Mouse (Mus musculus) hindbrain, embryonic 16.5 days (tissue): ENCODE results near the gene Abracl. TPM values are rescaled to one million over a fixed set of nuclear protein-coding genes. Genes with fewer than 3 reads are reported as not detected.

Experiments
- ATAC-seq: fragments of 200-750 bp; cut with Nextera tagmentation; 2 replicates; pipeline ENCODE4 v1.8.0; 2017; ENCODE audit warnings: moderate TSS enrichment, moderate library complexity
- H3K27ac ChIP-seq: fragments of 300-500 bp; sonication (generic); 2 replicates; pipeline ENCODE4 v1.5.1; 2014; ENCODE audit warnings: low read depth, mild to moderate bottlenecking, control low read depth, low read length, moderate library complexity
- H3K27me3 ChIP-seq: fragments of 300-500 bp; sonication (generic); replicated peaks from 2 replicates; pipeline ENCODE4 v1.6.1; 2014; ENCODE audit warnings: low read length; ENCODE audit not compliant: control insufficient read depth, insufficient read depth
- H3K36me3 ChIP-seq: fragments of 300-500 bp; sonication (generic); 2 replicates; pipeline ENCODE4 v1.6.1; 2014; ENCODE audit warnings: mild to moderate bottlenecking, low read length, moderate library complexity, mixed read lengths; ENCODE audit not compliant: control insufficient read depth, insufficient read depth
- H3K4me1 ChIP-seq: fragments of 300-500 bp; sonication (generic); 2 replicates; pipeline ENCODE4 v1.6.1; 2014; ENCODE audit warnings: low read depth, low read length; ENCODE audit not compliant: control insufficient read depth, insufficient read depth
- H3K4me2 ChIP-seq: fragments of 300-500 bp; sonication (generic); 2 replicates; pipeline ENCODE4 v1.6.1; 2014; ENCODE audit warnings: mild to moderate bottlenecking, low read length, control low read depth, moderate library complexity
- H3K4me3 ChIP-seq: fragments of 300-500 bp; sonication (generic); 2 replicates; pipeline ENCODE4 v1.5.1; 2014; ENCODE audit warnings: mild to moderate bottlenecking, low read length, control low read depth, moderate library complexity
- H3K9ac ChIP-seq: fragments of 300-500 bp; sonication (generic); 2 replicates; pipeline ENCODE4 v1.6.1; 2014; ENCODE audit warnings: low read depth, mild to moderate bottlenecking, control low read depth, low read length, moderate library complexity
- H3K9me3 ChIP-seq: fragments of 300-500 bp; sonication (generic); 2 replicates; pipeline ENCODE4 v1.6.1; 2014; ENCODE audit warnings: mild to moderate bottlenecking, low read length, moderate library complexity; ENCODE audit not compliant: control insufficient read depth
- WGBS: fragments of 180-500 bp; shearing (Covaris S2); extraction: QIAGEN DNeasy Blood & Tissue Kit; methylation state at CpG from one replicate; pipeline ENCODE4 v1.1.7; 2014; 5-methylcytosine and 5-hydroxymethylcytosine counted together
- polyA plus RNA-seq: library from polyadenylated mRNA; unstranded; fragments of >200 nt; fragmentation: Nextera tagmentation; extraction: Ambion mirVana; gene quantifications from 2 replicates; pipeline ENCODE4 v1.2.1, GENCODE M21; 2015

Gene Abracl
- polyA plus RNA-seq, 1 experiment from 2014 or later = 51.7 TPM

DNA sequence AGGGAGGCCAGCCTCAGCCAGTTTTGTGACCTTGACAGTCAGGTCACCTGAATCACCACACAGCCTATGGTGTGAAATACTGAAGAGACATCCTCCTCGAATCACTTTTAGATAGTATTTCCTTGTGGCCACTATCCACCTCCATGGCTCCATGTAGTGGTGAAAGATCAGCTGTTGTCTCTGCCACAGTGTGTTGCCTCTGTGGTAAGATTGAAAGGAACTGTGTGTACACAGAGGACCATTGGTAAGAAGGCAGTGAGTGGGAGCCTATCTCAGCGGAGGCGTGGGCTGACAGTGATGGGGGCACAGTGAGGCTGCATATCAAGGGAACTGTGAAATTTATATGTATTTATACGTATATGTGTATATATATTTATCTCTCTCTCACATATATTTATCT, 38.4 kb upstream of the Abracl start:
- H3K9me3 ChIP-seq = no peaks in the 10 kb centered on the region
- 0 out of 2 replicates have a peak, but pooled peaks have one; percentile 9 for ATAC-seq
- no peaks in the 10 kb centered on the region for H3K36me3 ChIP-seq
- H3K27ac ChIP-seq = no peak overlapping the region
- peaks cover 18% of the 10 kb centered on the region for H3K4me1 ChIP-seq
- no peak overlapping the region for H3K4me2 ChIP-seq
- 94% methylated on average over 4 of the region's 4 CpGs for WGBS
- H3K4me3 ChIP-seq = no peak overlapping the region
- H3K9ac ChIP-seq = no peak overlapping the region
- H3K27me3 ChIP-seq = no peaks in the 10 kb centered on the region

DNA sequence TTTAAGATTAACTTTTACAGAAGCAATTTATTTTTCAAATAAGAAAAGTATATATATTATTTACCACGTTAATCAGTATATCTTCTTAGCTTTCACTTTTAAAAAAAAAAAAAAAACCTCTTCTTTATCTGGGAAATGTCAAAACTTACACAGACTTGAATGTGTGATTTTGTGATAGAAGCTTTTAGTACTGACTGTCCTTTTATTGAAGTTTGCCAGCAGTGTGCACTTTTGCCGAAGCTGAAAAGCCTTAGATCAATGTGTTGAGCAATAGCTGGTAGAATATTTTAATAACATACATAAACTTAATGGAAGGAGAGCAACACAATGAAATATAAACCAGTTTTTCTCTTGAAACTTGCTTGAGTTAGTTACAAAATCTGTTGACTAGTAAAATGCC, 37.7 kb upstream of the Abracl start:
- 85% methylated on average over 2 of the region's 2 CpGs for WGBS

DNA sequence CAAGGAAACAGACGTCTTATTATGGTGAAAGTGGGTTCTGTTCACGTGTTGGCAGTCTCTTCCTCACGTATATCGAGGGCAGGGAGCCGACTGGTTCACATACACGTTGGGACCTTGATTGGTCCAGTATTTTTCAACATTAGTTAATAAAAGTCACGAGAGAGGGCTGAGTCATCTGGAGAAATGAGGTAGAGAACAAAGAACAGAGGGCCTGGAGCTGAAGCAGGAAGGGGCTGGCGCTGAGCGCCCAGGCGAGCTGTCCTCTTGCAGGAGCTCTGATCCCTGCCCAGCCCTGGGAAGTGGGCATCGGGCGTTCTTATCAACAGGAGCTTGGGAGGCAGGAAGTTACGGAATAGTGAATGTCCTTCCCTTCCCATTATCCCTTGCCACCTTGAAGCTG, 36.7 kb upstream of the Abracl start:
- Histone ChIP-seq H3K4me3 (no peak overlapping the region), H3K27ac (no peak overlapping the region), H3K4me2 (no peak overlapping the region), H3K27me3 (no peaks in the 10 kb centered on the region), H3K9ac (no peak overlapping the region), H3K4me1 (peaks cover 18% of the 10 kb centered on the region), H3K36me3 (no peaks in the 10 kb centered on the region), H3K9me3 (no peaks in the 10 kb centered on the region)
- 87% methylated on average over 13 of the region's 13 CpGs for WGBS
- ATAC-seq = no peak

More for the DNA sequence above, 37.7 kb upstream of the Abracl start:
- Histone ChIP-seq H3K4me1 (peaks cover 18% of the 10 kb centered on the region), H3K9me3 (no peaks in the 10 kb centered on the region), H3K27me3 (no peaks in the 10 kb centered on the region), H3K27ac (no peak overlapping the region), H3K36me3 (no peaks in the 10 kb centered on the region), H3K4me3 (no peak overlapping the region), H3K4me2 (no peak overlapping the region), H3K9ac (no peak overlapping the region)
- ATAC-seq = no peak

DNA sequence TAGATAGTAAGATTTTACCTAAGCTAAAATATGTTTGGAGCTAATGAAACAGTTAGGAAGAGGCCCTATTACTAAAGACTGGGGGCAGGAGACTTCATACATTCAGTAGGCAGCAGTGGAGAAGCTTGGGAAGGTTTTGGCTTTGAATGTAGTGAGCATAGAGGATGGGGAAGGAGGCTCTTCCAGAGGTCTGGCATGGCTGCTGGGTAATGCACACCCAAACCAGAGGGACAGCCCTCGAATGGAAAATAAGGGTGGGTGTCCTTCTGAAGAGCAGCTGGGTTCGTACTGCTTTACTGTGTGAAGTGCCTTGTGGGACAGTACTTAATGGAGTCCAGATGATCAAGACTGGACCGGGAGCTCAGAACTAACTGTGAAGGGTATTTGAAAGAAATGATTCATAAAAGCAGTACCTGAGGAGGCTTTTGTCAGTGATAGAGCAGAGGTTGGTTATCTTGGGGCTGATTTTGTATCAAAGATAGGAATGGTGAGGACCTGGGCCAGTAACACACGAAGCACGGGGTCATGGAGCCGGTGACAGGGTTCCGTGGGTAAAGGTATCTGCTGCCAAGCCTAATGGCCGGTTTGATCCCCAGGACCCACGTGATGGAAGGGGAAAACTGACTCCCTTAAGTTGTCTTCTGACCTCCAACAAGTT, 35.7 kb upstream of the Abracl start:
- Histone ChIP-seq H3K4me3 (no peak overlapping the region), H3K27ac (no peak overlapping the region), H3K9ac (no peak overlapping the region), H3K27me3 (no peaks in the 10 kb centered on the region), H3K4me1 (peaks cover 18% of the 10 kb centered on the region), H3K4me2 (no peak overlapping the region), H3K9me3 (no peaks in the 10 kb centered on the region), H3K36me3 (no peaks in the 10 kb centered on the region)
- 91% methylated on average over 9 of the region's 9 CpGs for WGBS
- no peak for ATAC-seq

DNA sequence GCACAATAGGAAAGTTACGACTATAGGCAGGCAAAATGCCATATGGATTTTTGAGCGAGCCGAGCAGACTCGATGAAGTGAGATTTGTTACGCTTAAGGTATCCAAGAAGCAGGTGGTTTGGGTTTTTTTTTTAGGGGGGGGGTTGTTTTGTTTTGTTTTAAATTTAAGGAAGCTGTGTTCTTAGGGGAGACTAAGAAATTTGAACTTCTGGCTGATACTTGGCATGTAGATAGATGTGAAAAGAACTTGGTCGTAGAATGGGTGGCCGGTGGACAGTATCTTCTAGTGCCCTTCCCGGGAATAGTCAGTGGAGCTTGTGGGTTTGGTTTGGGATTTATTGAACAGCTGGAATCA, 33.3 kb upstream of the Abracl start:
- Histone ChIP-seq H3K4me1 (peaks cover 18% of the 10 kb centered on the region), H3K27me3 (no peaks in the 10 kb centered on the region), H3K4me2 (peak overlapping the region; percentile 80), H3K4me3 (peak overlapping the region; percentile 91), H3K36me3 (no peaks in the 10 kb centered on the region), H3K27ac (peak overlapping the region; percentile 96), H3K9me3 (no peaks in the 10 kb centered on the region), H3K9ac (peak overlapping the region; percentile 95)
- no peak for ATAC-seq
- WGBS = 2% methylated on average over 8 of the region's 8 CpGs

DNA sequence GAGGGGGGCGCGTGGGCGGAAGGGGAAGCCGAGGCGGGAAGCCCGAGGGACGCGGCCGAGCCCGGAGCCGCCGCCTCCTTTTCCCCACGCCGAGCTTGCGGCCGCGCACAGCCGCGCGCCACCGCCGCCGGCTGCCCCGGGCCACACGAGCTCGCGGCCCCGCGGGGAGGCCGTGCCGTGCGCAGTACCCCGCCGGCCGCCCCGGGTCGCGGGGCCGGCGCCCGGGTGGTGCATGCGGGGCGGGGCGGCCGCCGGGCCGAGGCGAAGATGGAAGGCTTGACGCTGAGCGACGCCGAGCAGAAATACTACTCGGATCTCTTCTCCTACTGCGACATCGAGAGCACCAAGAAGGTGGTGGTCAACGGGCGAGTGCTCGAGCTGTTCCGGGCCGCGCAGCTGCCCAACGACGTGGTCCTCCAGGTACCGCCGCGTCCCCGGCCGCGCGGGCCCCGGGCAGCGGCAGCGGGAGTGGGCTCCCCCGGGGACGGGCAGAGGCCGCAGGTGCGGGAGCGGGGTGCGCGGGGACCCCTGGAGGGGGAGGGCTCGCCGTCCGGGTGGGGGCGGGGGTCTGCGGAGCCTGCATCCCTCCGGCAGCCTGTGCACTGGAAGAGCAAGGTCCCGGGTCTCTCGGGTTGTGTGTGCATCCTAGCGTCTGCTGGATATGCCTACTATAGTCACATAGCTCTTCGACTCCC, 32.8 kb upstream of the Abracl start, which contains the start of gene Reps1:
Gene Reps1 (plus strand): TSS at position 166 of the 695 bp plus-strand sequence.
- H3K4me3 ChIP-seq = peak within 1 kb of the TSS; percentile 91
- H3K4me1 ChIP-seq = peaks cover 18% of the 10 kb centered on the region
- H3K27me3 ChIP-seq = no peaks in the 10 kb centered on the region
- peak; percentile 85 for ATAC-seq
- peak within 1 kb of the TSS; percentile 96 for H3K27ac ChIP-seq
- peak within 1 kb of the TSS; percentile 95 for H3K9ac ChIP-seq
- WGBS = under 1% methylated on average over 62 of the region's 90 CpGs
- peak within 1 kb of the TSS; percentile 80 for H3K4me2 ChIP-seq
- no peaks in the 10 kb centered on the region for H3K36me3 ChIP-seq
- H3K9me3 ChIP-seq = no peaks in the 10 kb centered on the region

DNA sequence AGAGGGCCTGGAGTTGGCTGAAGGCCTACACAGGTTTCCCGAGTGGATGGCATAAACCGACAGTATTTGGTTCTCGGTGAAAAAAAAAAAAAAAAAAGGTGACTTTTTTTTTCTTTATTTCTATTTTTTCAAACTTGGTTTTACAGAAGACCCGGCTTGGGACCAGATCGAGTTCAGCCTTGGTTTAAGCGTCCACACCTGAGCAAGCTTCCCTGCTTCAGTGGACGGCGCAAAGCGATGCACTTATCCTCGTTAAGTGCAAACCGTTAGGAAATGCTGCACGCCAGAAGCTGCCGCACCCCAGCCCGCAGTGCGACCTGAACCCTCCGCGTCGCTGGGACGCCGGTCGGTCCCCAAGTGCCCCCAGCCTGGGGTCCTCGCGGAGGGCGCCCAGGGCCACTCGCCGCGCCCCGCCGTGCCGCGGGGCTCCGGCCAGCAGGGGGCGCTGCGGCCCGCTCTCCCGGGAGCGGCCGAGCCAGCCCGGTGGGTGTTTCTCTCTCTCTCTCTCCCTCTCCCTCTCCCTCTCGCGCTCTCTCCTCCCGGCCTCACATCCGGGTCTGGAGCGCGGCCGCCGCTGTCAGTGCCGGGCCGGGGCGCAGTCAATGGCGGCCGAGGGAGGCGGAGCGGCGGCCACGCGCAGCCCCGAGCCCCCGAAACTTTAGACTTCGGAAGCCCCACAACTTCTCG, 32.1 kb upstream of the Abracl start:
- 2% methylated on average over 48 of the region's 61 CpGs for WGBS
- peak overlapping the region; percentile 95 for H3K9ac ChIP-seq
- H3K4me2 ChIP-seq = peak overlapping the region; percentile 80
- H3K27ac ChIP-seq = peak overlapping the region; percentile 96
- H3K36me3 ChIP-seq = no peaks in the 10 kb centered on the region
- H3K4me3 ChIP-seq = peak overlapping the region; percentile 91
- ATAC-seq = peak; percentile 98
- H3K9me3 ChIP-seq = no peaks in the 10 kb centered on the region
- H3K27me3 ChIP-seq = no peaks in the 10 kb centered on the region
- peaks cover 18% of the 10 kb centered on the region for H3K4me1 ChIP-seq

DNA sequence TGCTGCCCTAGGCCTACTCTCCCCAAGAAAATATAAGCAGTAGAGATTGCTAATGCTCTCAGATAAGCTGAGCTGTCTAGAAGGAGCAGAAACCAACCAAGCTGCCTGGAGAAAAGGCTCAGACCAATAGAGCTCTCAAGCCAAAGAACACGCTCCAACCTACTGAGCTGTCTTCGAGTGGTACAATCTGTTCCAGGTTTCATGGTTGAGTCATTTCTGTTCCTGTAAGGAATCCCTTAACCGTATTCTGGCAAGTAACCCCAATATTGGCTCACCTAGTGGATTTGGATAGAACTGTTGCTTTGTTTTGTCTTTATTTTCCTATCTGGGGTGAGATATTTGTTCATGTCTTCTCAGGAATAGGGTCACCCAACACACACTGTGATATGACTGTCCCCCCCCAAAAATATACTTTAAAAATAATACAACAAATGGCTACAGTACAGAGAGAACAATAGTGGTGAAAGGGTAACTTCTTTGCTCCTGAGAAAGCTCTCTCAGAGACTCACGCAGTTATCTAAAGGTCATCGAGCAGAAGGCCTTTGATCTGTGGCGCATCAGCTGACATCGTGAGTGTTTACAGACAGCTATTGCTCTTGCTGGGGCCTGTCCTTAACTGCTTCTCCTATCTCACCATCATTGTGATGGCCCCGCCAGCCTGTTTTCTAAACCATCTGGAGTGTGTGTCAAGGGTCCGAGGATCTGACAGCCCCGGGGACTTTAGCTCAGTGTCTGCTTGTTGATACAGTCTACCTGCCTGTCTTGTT, 24.5 kb upstream of the Abracl start:
- no peak overlapping the region for H3K27ac ChIP-seq
- H3K27me3 ChIP-seq = no peaks in the 10 kb centered on the region
- 80% methylated on average over 10 of the region's 10 CpGs for WGBS
- no peak overlapping the region for H3K4me2 ChIP-seq
- H3K4me3 ChIP-seq = no peak overlapping the region
- H3K36me3 ChIP-seq = no peaks in the 10 kb centered on the region
- no peak for ATAC-seq
- H3K9ac ChIP-seq = no peak overlapping the region
- H3K4me1 ChIP-seq = no peaks in the 10 kb centered on the region
- H3K9me3 ChIP-seq = no peaks in the 10 kb centered on the region

DNA sequence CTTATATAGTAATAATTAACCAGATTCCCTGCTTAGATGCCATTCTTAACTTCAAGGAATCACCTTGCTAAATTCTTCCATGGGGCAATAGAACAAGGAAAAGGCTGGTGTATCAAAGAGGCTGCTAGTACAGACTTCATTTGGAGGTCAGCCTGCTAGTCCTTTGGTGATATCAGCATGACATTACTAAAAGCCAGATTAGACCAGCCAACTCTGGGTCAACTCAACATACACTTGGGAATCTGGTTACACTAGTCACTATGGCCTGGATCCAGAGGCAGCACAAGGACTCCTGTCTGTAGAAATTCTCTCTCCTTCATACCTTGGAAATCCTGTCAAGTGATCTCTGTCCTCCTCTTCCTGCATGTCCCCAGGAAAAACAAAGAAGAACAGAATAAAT, 23.3 kb upstream of the Abracl start:
- Histone ChIP-seq H3K36me3 (no peaks in the 10 kb centered on the region), H3K4me1 (no peaks in the 10 kb centered on the region), H3K9ac (no peak overlapping the region), H3K27me3 (no peaks in the 10 kb centered on the region), H3K4me3 (no peak overlapping the region), H3K9me3 (no peaks in the 10 kb centered on the region), H3K27ac (no peak overlapping the region), H3K4me2 (no peak overlapping the region)
- no peak for ATAC-seq
